Mouse (Mus musculus) G1E (cell line): Measurements from ENCODE around the gene Olfr765.

Experiments used
- CTCF ChIP-seq: IDR thresholded peaks from 2 replicates; pipeline ENCODE4 v1.5.1; 2012; ENCODE audit warnings: low read depth, low read length, inconsistent platforms, mixed read lengths
- GATA1 ChIP-seq: IDR thresholded peaks from 2 replicates; pipeline ENCODE4 v1.6.1; 2012; ENCODE audit warnings: borderline replicate concordance, low read length, inconsistent platforms, mixed read lengths
- GATA2 ChIP-seq: IDR thresholded peaks from 2 replicates; pipeline ENCODE4 v1.6.1; 2012; ENCODE audit warnings: low read depth, low read length, inconsistent platforms, borderline replicate concordance
- POLR2AphosphoS5 ChIP-seq: IDR thresholded peaks from 2 replicates; pipeline ENCODE4 v1.6.1; 2012; ENCODE audit warnings: low read depth, low read length, inconsistent platforms; ENCODE audit not compliant: insufficient replicate concordance
- TAL1 ChIP-seq: conservative IDR thresholded peaks from 2 replicates; pipeline ENCODE4 v1.6.1; 2012; ENCODE audit warnings: low read depth, low read length, inconsistent platforms, mixed read lengths

- no peak for TF ChIP-seq GATA1
- TF ChIP-seq CTCF, result no peak
- TF ChIP-seq TAL1, result no peak
- TF ChIP-seq POLR2AphosphoS5, result no peak
- TF ChIP-seq GATA2, result no peak
These were observed 39.4 kb downstream of the Olfr765 start, which contains the start of gene Olfr763 for GRCm38 (mm10) chr10:129010288-129010841.
